Mouse (Mus musculus) hindbrain, embryonic 14.5 days (tissue): ENCODE results near the gene Sept3. TPM values are rescaled to one million over a fixed set of nuclear protein-coding genes. Genes with fewer than 3 reads are reported as not detected.
"Not testable (repeated sequence)": the region's sequence is repeated elsewhere in the genome, so short reads cannot be mapped to it uniquely, and the experiment has no call there.

Source experiments
- ATAC-seq: fragments of 200-750 bp; cut with Nextera tagmentation; 2 replicates; pipeline ENCODE4 v1.8.0; 2017; ENCODE audit warnings: moderate number of reproducible peaks, mild to moderate bottlenecking, moderate TSS enrichment, moderate library complexity; ENCODE audit not compliant: low FRiP score
- DNase-seq: peaks from one replicate; pipeline ENCODE4 v3.0.0-alpha.2; 2015; ENCODE audit warnings: low spot score
- H3K27ac ChIP-seq: fragments of 300-500 bp; sonication (generic); 2 replicates; pipeline ENCODE4 v1.5.1; 2014; ENCODE audit warnings: mild to moderate bottlenecking, moderate library complexity
- H3K27me3 ChIP-seq: fragments of 300-500 bp; sonication (generic); 2 replicates; pipeline ENCODE4 v1.6.1; 2014; ENCODE audit warnings: mild to moderate bottlenecking, low read length, mixed read lengths; ENCODE audit not compliant: control insufficient read depth, insufficient read depth
- H3K36me3 ChIP-seq: fragments of 300-500 bp; sonication (generic); replicated peaks from 2 replicates; pipeline ENCODE4 v1.6.1; 2014; ENCODE audit not compliant: control insufficient read depth, insufficient read depth
- H3K4me1 ChIP-seq: fragments of 300-500 bp; sonication (generic); replicated peaks from 2 replicates; pipeline ENCODE4 v1.6.1; 2014; ENCODE audit warnings: antibody characterized with exemption, low read length, mixed read lengths; ENCODE audit not compliant: control insufficient read depth, insufficient read depth
- H3K4me2 ChIP-seq: fragments of 300-500 bp; sonication (generic); replicated peaks from 2 replicates; pipeline ENCODE4 v1.6.1; 2014; ENCODE audit warnings: mild to moderate bottlenecking, moderate library complexity
- H3K4me3 ChIP-seq: fragments of 300-500 bp; sonication (generic); replicated peaks from 2 replicates; pipeline ENCODE4 v1.5.1; 2014; ENCODE audit warnings: mild to moderate bottlenecking, low read length
- H3K9ac ChIP-seq: fragments of 300-500 bp; sonication (generic); 2 replicates; pipeline ENCODE4 v1.6.1; 2014
- H3K9me3 ChIP-seq: fragments of 300-500 bp; sonication (generic); 2 replicates; pipeline ENCODE4 v1.6.1; 2016; ENCODE audit warnings: low read length; ENCODE audit not compliant: control insufficient read depth
- WGBS: fragments of 180-500 bp; shearing (Covaris S2); extraction: QIAGEN DNeasy Blood & Tissue Kit; methylation state at CpG from one replicate; pipeline ENCODE4 v1.1.7; 2014; 5-methylcytosine and 5-hydroxymethylcytosine counted together
- polyA plus RNA-seq: library from polyadenylated mRNA; unstranded; fragments of >200 nt; fragmentation: Nextera tagmentation; extraction: Ambion mirVana; gene quantifications from 2 replicates; pipeline ENCODE4 v1.2.1, GENCODE M21; 2014

Gene Sept3
- polyA plus RNA-seq, 1 experiment from 2014 or later = 375 TPM

DNA sequence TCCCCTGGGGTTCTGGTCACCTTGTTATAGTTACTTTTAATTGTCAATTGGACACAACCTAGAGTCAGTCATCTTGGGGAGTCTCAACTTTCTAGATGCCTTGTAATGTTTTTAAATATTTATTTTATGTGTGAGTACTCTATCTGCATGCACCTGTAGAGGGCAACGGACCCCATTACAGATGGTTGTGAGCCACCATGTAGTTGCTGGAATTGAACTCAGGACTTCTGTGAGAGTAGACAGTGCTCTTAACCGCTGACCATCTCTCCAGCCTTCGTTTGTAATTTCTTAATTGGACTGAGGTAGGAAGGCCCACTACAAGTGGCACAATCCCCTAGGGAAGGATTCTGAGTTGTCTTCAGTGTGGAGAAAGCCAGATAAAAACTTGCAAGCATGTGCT, 31.4 kb upstream of the Sept3 start:
- peaks cover 4% of the 10 kb centered on the region; the same call in 1 of the 2 replicates for H3K4me1 ChIP-seq
- peak overlapping the region; percentile 50 for H3K4me3 ChIP-seq
- H3K27me3 ChIP-seq = no peaks in the 10 kb centered on the region
- ATAC-seq = no peak
- H3K36me3 ChIP-seq = no peaks in the 10 kb centered on the region
- no peaks in the 10 kb centered on the region for H3K9me3 ChIP-seq
- DNase-seq = no peak
- 82% methylated on average over 3 of the region's 3 CpGs for WGBS
- no peak overlapping the region for H3K27ac ChIP-seq
- peak overlapping the region; percentile 89 for H3K4me2 ChIP-seq
- H3K9ac ChIP-seq = peak overlapping the region; percentile 59; the same call in 1 of the 2 replicates

DNA sequence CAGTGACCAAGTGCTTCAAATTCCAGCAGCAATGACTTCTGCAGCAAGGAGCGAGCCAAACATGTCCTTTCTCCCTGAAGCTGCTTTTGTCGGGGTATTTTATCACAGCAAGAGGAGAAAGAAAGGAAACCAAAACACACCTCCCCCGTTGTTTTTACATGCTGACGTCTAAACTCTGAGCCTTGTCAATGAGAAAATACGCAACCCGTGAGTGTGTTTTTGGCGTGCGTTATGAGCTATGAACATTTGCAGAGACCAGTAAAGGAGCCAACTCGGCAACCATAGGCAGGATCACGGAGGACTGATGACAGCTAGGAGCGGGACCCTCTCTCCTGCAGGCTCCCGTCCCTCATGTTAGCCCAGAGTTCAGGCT, 31.0 kb upstream of the Sept3 start:
- 6% methylated on average over 12 of the region's 12 CpGs for whole genome bisulfite sequencing
- Histone ChIP-seq H3K27me3 (no peaks in the 10 kb centered on the region), H3K27ac (0 out of 2 replicates have a peak overlapping the region, but pooled peaks have one; percentile 9), H3K4me3 (peak overlapping the region; percentile 50), H3K9ac (peak overlapping the region; percentile 59), H3K36me3 (no peaks in the 10 kb centered on the region), H3K9me3 (no peaks in the 10 kb centered on the region), H3K4me2 (peak overlapping the region; percentile 89), H3K4me1 (peaks cover 4% of the 10 kb centered on the region; the same call in 1 of the 2 replicates)
- DNase-seq (no peak), ATAC-seq (no peak)

DNA sequence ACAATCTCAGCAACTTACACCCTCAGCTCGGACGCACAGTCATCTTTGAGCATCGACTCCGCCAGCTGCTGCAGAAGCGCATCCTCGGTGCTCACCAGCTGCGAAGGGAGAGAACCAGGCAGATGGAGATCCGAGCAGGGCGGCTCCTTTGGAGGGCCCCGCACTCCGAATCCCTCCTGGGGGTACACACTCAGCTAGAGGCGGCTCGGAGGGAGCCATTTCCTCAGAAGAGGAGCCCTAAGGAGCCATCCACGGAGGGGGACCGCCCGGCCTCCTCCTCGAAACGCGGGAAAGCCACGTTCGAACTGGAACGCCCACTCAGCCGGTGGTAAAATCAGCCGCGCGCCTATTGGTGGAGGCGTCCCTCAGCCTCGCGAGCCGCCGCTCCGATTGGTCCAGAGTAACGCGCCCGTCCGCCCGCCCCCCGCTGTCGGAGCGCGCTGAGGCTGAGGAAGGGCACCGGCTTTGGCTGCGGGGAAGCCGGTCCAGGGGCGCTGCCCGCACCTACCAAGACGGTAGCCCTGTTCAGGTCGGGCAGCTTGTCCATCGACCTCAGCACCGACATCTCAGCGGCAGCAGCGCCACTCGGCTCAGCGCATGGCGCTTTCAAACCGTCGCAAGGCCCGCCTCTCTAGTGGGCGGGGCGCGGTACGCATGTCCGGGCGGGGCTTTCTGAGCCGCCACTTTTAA, 30.4 kb upstream of the Sept3 start, which contains the start of gene Cenpm:
Gene Cenpm, minus strand, starts transcription at position 634 of the 690 bp plus-strand sequence.
- Histone ChIP-seq H3K4me1 (peaks cover 4% of the 10 kb centered on the region; the same call in 1 of the 2 replicates), H3K9ac (peak within 1 kb of the TSS; percentile 59), H3K4me2 (peak within 1 kb of the TSS; percentile 89), H3K36me3 (no peaks in the 10 kb centered on the region), H3K9me3 (no peaks in the 10 kb centered on the region), H3K27ac (0 out of 2 replicates have a peak within 1 kb of the TSS, but pooled peaks have one; percentile 9), H3K27me3 (no peaks in the 10 kb centered on the region), H3K4me3 (peak within 1 kb of the TSS; percentile 50)
- WGBS = under 1% methylated on average over 65 of the region's 65 CpGs
- DNase-seq = peak; percentile 89
- peak; percentile 99 for ATAC-seq

DNA sequence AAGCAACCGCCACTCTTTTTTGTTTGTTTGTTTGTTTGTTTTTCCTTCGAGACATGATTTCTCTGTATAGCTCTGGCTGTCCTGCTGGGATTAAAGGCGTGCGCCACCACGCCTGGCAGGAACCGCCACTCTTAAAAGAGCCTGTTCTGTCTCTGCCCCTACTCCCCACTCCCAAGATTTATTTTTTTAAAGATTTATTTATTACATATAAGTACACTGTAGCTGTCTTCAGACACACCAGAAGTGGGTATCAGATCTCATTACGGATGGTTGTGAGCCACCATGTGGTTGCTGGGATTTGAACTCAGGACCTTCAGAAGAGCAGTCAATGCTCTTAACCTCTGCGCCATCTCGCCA, 29.9 kb upstream of the Sept3 start:
- DNase-seq, H3K27me3 ChIP-seq, H3K36me3 ChIP-seq, H3K27ac ChIP-seq, H3K4me1 ChIP-seq, ATAC-seq, H3K9me3 ChIP-seq: not testable (repeated sequence)
- 22% methylated on average over 9 of the region's 9 CpGs for WGBS
- Histone ChIP-seq H3K9ac (0 out of 2 replicates have a peak overlapping the region, but pooled peaks have one; percentile 59), H3K4me3 (peak overlapping the region; percentile 50), H3K4me2 (peak overlapping the region; percentile 89)

DNA sequence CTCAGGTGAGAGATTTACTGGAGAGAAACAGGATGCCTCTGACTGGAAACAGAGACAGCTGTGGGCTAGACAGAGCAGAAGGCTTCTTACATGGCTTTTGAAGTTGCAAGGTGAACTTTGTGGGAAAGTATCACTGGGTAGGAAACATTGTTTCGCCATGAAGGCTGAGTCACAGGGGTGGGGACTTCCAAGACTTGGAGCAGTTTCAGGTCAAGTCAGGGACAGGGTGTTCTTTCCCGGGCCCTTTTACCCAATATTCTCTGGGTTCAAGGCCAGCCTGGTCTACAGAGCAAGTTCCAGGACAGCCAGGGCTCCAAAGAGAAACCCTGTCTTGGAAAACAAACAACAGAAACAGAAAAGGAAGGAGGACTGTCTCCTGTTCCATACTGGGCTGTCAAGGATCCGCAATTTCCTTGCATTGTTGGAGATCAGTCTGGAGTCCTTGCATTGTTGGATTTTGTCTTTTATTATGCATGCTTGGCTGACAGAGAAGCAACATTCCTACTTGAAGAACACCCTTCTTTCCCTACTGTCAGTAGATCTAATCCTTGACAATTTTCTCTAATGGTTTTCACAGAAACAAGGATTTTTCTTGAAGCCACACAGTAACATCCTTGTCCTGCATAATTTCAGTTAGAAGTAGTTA, 27.4 kb upstream of the Sept3 start:
- Histone ChIP-seq H3K4me1 (peaks cover 4% of the 10 kb centered on the region; the same call in 1 of the 2 replicates), H3K4me3 (no peak overlapping the region), H3K4me2 (no peak overlapping the region), H3K27me3 (no peaks in the 10 kb centered on the region), H3K27ac (no peak overlapping the region), H3K9ac (no peak overlapping the region), H3K9me3 (no peaks in the 10 kb centered on the region), H3K36me3 (no peaks in the 10 kb centered on the region)
- DNase-seq (no peak), ATAC-seq (no peak)
- 78% methylated on average over 3 of the region's 3 CpGs for WGBS

DNA sequence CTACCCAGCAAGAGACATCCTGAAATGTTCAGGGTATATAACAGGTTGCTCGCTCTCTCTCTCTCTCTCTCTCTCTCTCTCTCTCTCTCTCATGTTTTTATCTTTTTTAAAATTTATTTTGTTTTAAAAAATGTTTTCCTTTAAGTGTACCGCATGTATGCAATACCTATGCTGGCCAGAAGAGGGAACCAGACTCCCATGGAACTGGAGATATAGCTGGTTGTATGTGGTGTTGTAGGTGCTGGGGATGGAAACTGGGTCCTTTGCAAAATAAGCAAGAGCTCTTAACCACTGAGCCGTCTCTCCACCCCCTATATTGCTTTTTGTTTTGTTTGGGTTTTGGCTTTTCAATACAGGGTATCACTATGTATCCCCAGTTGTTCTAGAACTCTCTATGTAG, 23.1 kb upstream of the Sept3 start:
- Histone ChIP-seq H3K4me1 (peaks cover 13% of the 10 kb centered on the region), H3K27me3 (no peaks in the 10 kb centered on the region), H3K9ac (no peak overlapping the region), H3K27ac (no peak overlapping the region), H3K4me2 (no peak overlapping the region), H3K4me3 (no peak overlapping the region), H3K9me3 (no peaks in the 10 kb centered on the region), H3K36me3 (no peaks in the 10 kb centered on the region)
- ATAC-seq (no peak), DNase-seq (no peak)
- 97% methylated on average over 3 of the region's 3 CpGs for WGBS

DNA sequence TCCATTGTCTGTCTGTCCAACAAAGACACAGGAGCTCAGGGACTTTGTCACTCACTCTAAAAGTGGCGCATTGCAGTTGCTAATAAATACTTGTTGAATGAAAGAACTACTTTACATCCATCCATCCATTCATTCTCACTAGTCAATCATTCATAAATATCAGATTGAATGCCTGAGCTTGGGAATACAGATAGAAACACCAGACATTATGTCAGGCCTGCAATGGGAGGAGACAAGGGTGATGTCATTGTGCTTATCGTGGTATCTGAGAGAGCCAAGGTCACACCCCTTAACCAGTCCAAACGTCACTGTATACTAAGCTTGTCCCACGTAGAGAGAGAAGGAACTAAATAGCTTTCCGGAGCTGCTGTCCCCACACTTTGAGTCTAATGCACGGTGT, 22.6 kb upstream of the Sept3 start, which contains the start of gene 1500009C09Rik:
Gene 1500009C09Rik, plus strand, starts transcription at position 301 of the 400 bp plus-strand sequence.
- no peak within 1 kb of the TSS for H3K4me3 ChIP-seq
- H3K36me3 ChIP-seq = no peaks in the 10 kb centered on the region
- peaks cover 18% of the 10 kb centered on the region for H3K4me1 ChIP-seq
- no peak within 1 kb of the TSS for H3K9ac ChIP-seq
- H3K27me3 ChIP-seq = no peaks in the 10 kb centered on the region
- H3K9me3 ChIP-seq = no peaks in the 10 kb centered on the region
- 93% methylated on average over 6 of the region's 6 CpGs for WGBS
- no peak within 1 kb of the TSS for H3K4me2 ChIP-seq
- H3K27ac ChIP-seq = no peak within 1 kb of the TSS
- no peak for DNase-seq
- ATAC-seq = no peak

DNA sequence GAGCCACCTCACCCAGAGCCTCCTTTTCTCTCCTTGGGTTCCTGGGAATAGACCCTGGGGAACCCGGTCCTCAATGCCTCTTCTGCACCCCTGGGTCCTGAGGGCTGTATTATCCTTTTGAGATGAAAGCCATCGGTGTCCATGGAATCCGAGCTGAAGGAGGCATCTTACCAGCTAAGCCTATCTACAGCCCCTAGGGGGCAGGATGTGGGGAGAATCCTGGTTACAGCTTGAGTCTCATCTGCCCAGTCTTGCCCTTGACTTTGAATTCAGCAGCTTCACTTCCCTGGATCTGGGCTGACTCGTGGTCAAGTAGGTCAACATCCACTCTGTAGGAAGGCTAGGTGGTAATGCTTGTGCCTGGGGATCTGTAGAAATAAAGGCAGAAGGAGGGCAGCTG, 19.4 kb upstream of the Sept3 start:
- ATAC-seq (no peak), DNase-seq (no peak)
- H3K9ac ChIP-seq = no peak overlapping the region
- H3K27ac ChIP-seq = peak overlapping the region; percentile 83
- H3K36me3 ChIP-seq = no peaks in the 10 kb centered on the region
- WGBS = 44% methylated on average over 4 of the region's 4 CpGs
- peak overlapping the region; percentile 53 for H3K4me2 ChIP-seq
- peaks cover 26% of the 10 kb centered on the region for H3K4me1 ChIP-seq
- no peaks in the 10 kb centered on the region for H3K9me3 ChIP-seq
- H3K4me3 ChIP-seq = no peak overlapping the region
- no peaks in the 10 kb centered on the region for H3K27me3 ChIP-seq

DNA sequence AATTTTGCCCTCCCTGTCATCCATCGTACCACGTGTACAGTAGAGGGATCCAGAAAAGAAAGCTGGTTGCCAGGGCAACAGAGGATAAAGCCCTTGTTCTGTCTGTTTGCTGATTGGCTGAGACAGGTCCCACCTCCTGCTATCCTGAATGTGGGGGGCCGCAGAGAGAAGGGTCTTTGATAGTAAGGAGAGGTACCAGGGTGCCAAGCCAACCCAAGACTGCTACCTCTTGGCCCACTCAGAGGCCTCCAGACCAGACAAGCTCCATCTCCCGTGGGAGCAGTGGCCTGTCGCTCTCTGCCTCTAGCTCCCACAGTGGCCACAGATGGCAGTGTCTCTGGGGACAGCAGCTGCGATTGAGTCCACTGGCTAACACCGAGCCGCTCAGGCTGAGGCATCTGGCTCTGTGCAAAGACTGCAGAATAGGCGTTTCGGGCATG, 18.7 kb upstream of the Sept3 start:
- H3K27ac ChIP-seq = peak overlapping the region; percentile 83
- 5% methylated on average over 10 of the region's 10 CpGs for WGBS
- H3K36me3 ChIP-seq = no peaks in the 10 kb centered on the region

More for the DNA sequence above, 18.7 kb upstream of the Sept3 start:
- Histone ChIP-seq H3K4me2 (peak overlapping the region; percentile 53), H3K4me1 (peaks cover 26% of the 10 kb centered on the region), H3K27me3 (no peaks in the 10 kb centered on the region), H3K9me3 (no peaks in the 10 kb centered on the region), H3K4me3 (peak overlapping the region; percentile 40), H3K9ac (peak overlapping the region; percentile 67)
- peak; percentile 92 for ATAC-seq
- DNase-seq = peak; percentile 78
